Mouse (Mus musculus) natural killer cell, adult 2 months (primary cell): ENCODE results near the gene Olfr49.

ENCODE experiments used
- DNase-seq, 2 experiments: peaks; one replicate each; pipeline ENCODE4 v3.0.0; 2022; ENCODE audit warnings: low spot score in 2 of 2

Gene Olfr49

DNA sequence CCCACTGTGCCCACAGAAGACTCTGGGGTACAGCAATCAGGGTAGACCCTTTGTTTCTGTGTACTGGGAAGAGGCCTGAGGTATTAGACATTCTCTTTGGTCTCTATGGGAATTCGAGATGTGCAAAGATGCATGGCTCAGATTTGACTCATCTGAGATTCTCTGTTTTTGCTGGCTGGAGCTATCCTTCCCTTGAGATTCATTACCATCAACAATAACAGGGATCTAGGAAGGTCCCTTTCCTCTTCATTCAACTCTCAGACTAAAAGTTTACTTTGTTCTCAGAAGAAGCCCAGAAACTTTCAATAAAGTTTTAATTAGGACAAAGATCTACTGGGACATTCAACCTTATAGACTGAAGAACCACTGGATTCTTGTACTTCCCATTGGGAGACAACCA is at the start of gene Olfr49:
TSS of gene Olfr49 (minus strand) at position 101 of the 400 bp plus-strand sequence.
- no peak for DNase-seq

DNA sequence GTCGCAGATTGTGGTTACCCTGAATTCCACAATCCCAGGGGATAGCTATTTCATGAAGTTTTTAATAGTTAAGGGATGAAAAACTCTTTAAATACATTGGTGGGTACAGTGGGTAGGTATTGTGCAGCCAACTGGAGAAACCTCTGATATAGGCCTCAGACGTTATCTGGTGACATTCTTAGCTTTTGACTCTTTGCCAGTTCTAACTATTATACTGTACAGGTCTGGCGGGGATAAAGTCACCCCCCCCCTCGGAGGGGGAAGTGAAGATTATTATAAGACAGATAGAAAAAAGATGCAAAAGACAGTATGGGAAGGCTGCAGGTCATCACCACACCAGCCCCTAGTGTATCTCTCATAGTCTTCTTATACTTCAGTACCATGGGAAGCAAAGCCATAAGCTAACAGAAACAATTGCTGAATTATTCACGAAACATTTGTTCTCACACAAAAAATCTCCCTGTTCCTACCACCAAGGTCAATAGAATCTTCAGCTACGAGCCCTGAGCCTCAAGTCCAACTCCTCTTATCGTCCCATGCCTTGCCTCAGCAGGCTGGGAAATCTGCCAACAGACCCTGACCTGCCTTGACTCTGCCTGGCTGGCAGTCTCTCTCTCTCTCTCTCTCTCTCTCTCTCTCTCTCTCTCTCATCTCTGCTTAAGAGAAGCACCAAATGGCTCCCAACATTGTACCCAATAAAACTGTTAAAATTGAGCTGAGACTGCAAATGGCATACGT is 48.9 kb upstream of the Olfr49 start:
- no peak for DNase-seq

DNA sequence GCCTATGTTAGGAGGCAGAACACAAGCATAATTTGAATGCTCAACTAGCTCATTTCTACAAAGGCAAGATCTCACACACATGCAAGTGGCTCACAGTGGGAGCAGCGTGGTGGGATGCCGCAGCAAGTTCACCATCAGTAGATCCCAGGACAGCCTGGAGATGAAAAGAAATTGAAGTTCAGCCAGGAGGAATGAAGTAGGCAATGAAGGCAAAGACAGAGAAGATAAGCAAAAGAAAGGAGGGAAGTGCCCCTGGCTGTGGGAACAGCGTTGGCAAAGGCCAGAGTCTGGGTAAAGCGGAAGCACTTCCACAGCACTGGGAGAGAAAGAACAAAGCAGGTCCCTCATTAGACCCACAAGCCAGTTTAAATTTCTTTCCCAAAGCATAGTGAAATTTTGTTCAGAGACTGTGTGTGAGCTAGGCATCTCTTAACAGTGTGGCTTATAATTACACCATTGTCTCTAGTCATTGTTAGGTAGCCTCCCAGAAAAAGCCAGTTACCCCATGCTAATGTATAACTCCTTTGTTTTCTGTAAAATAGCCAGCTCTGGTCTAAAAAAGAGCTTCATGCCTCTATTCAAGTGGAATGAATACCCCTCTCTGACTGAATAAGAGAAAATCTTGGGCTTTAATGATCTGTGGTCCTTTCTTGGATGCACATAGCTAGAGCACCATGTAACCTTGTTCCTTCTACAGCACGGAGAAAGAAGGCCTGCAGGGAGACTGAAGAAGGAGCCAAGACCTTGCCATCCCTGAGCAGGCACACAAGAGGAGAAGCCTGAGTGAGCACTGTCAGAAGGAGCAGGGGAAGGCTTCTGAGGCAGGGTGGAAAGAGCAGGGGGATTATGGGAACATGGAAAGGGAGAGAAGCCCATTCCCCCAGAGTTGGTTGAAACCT is 47.7 kb upstream of the Olfr49 start:
- no peak for DNase-seq

DNA sequence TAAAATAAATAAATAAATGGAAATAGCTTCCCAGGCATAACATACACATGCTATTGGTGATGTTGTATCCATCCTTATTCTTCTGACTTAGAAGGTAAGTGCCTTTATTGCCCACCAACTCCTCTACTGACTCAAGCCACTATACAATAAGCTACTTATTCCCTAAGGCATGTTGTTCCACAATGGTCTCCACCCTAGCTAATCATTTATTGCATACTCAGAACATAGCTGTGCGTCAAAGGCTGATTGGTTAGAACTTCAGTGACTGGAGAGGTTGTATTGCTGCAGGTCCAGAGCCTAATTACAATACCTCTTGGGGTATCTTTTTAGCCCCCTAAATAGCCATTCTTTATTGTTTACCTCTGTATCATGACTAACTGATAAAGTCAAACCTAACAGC is 46.4 kb upstream of the Olfr49 start:
- DNase-seq: no peak

DNA sequence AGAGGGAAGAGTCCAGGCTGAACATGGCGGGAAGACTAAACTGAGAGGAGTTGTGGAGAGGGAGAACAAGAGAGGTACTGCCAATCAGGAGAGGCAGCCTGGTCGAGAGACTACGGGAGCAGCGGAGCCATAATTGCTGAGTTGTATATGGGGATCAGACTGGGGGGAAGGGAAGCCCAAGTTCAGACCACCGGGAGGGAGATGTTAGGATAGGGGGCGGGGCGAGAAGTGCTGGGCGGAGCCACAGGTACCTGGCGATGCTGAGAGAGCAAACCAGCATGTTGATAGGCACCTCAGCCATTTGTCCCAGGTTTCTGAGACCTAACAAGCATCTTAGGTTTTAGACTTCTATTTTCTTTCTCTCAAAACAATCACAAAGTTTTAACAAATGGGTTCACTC is 44.5 kb upstream of the Olfr49 start:
- DNase-seq: no peak

DNA sequence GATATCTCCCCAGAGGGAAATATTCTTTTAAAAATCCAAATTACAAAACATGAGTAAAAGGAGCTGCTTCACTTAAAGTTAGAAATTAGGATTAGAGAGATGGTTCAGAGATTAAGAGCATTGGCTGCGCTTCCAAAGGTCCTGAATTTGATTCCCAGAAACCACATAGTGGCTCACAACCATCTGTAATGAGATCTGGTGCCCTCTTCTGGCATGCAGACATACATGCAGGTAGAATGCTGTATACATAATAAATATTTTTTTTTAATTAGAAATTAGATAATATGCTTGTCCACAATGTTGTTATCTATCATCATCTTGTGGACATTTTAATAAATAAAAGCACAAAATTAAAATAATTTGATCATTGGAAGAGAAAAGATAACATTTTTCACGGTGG is 43.8 kb upstream of the Olfr49 start:
- no peak for DNase-seq

DNA sequence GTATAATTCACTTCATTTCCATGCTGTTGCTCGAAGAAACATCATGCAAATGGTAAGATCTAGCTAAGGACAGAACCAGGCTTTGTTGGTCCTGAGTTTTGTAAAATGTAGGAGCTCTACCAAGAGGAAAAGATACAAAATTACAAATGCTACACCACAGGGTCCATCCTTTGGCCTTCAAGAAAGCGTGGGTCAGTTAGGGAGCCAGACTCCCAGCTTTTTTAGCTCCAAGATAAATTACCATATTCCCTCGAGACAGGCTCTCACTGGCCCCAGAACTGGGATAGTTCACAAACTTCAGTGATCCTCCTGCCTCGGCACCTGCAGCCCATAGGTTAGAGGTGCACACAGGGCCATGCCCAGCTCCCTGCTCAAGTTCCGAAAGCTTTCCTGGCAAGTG is 39.7 kb upstream of the Olfr49 start:
- DNase-seq: no peak

DNA sequence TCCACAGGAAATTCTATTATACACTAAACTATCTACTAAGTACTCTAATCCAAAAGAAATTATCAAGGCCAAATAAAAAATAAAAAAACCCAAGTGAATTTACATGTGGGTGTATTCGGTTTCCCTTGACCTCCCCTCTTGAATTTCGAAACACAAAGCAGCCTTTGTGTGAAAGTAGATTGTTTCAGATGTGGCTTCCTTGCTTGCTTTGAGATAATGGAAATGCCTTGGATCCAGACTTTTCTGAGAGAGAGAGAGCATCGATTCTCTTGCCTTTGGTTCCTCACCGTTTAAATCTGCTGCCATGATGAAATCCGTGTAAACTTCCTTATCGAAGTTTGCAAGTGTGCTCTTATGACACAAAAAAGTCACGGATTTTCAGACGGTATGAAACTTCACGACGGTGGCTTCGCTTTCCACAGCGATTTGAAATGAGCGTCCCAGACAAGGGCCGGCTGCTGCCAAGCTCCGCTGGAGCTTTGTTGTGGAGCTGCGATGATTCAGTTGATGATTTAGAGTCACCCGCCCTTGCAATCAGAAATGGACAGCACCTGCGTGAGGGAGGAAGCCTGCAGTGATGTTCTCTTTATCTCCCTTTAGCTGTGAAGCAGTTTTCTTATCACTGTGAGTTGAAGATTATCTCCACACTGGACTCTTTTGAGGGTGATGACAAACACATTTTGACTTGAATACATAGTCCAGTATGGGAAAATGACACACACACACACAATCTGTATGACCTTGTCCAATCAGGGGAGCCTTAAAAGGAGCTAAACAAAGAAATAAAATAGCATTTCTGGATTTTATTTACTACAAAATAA is 37.0 kb upstream of the Olfr49 start:
- DNase-seq: no peak

DNA sequence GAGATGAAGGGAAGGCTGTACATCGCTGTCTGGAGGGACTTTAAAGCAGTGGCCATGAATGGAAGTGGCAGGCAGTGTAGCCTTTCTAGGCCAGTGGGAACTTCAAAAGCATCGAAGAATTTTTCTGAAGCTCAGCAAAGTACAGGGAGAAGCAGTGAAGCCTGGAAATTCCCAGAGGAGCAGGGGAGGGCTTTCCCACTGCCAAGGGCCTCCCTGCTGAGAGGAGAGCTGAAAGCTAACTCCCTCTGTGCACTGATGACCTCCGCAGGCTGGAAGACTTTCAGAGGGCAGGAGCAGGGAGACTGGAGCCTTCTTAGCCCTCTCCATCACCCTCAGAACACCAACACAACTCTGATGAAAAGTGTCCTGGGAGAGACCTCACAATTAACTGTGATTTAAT is 27.0 kb upstream of the Olfr49 start:
- DNase-seq: no peak

DNA sequence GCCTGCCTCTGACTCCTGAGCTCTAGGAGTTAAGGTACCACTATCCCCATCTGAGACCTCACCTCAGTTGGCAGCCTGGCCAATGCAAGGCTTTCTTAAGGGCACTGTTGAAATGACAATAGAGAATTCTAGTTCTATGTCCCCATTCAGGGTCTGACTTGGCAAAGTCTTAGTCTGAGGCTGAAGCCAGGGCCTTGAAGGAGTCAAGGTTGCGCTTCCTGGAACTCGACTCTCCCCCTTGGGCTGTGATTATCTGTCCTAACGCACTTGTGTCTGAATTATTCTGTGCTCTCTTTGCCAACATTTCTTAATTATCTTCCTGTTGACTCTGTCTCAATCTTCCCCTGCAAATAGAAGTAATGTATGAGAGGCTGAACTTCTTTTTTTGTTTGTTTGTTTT is 15.9 kb upstream of the Olfr49 start:
- DNase-seq: no peak

DNA sequence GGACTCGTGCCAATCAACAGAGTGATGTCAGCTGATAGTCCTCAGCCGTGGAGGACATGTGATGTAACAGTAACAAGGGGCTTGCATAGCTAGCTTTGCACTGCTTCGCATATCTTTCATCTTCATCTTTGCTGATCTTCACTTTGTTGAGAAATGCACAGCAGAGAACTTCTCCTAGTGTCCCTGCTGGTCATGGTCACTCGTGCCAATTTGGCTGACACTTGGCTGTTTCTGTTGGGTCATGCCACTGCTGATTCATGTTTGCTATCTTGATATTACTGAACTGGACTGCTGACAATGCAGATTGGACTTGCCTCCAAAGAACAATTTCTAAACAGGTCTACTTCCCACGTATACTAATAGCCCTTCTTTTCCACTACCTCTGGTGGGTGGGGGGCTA is 15.4 kb upstream of the Olfr49 start:
- no peak for DNase-seq

DNA sequence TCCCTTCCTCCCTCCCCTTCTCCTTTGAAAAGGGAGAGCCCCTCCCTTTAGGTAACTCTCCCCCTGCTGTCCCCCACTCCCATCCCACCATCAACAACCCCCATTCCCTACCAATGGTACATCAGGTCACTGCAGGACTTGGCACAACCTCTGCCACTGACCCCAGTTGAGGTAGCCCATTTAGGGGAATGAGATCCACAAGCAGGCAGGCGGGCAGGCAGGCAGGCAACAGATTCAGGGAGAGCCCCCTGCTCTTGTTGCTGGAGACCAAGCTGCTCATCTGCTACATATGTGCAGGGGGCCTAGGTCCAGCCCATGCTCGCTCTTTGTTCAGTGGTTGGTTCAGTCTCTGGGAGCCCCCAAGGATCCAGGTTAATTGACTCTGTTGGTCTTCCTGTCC is 8.3 kb downstream of the Olfr49 start:
- no peak for DNase-seq

DNA sequence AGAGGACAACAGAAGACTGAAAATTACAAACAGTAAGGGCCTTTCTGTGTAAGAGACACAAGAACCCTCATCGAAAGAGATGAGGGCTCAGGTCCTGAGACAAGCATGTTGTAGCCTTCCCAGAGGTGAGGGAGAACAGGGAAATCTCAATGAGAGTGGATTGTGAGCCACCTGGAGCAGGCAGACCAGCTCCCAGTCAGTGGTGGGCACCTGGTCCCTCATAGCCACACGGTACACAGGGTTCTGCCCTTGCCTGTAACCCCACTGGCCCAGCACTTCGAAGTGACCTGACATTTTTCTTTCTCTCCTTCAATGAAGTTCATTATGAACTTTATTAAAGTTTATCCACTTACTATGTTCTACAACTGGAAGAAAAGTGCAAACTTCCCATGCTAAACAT is 12.0 kb downstream of the Olfr49 start:
- DNase-seq: no peak

DNA sequence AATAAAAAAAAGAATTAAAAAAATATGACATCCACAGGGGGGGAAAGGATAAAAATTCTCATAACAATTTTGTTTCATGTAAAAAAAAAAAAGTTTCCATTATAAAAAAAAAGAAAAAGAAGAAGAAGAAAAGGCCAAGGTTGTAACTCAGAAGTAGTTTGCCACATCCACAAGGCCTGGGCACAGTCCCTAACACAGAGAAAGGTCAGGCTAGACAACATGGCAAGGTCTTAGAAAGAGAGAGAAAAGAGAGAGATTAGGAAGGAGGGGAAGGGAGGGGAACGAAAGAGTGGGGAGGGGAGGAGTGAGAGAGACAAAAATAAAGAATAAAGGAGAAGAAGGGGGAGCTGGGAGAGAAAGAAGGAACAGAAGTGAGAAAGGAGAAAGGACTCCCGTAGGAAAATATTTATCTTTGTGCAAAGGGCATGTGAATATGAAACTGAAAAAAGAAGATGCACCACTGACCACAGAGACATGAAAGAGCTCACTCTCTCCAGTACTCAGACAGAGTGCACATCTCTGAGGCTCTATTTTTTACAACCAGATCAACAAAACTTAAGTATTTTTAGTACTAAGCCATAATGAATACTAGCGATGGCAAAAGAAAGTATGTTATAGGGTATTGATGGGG is 12.6 kb downstream of the Olfr49 start:
- no peak for DNase-seq

DNA sequence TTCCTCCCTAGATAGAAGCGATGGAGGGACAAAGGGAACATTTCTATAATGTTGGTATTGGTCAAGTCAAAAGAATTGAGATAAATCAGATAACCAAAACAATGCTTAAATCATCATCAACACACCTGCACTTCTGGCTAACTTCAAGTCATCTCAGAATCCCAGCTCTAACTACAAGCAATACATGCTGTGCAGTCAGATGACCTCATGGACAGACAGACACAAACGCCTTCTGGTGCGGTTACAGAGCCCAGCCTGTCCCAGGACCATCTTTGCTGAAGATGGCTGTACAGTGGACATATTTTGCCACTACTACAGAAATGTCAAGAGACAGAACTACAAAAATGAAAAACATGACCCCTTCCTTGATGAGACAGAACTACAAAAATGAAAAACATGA is 14.3 kb downstream of the Olfr49 start:
- no peak for DNase-seq

DNA sequence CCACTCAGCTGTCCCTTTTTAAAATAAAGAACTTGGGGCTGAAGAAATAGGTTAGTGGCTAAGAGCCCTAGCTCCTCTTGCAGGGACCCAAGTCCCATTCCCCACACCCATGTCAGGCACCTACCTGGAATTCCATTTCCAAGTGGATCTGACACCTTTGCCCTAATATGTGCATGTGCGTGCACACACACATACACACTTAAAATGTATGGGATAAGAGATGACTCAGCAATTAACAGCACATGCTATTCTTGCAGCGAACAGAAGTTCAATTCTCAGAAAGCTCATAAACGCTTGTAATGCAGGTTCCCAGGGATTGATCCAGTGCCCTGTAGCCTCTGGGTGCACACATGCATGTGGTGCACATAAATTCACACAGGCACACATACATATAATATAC is 15.2 kb downstream of the Olfr49 start:
- no peak for DNase-seq

DNA sequence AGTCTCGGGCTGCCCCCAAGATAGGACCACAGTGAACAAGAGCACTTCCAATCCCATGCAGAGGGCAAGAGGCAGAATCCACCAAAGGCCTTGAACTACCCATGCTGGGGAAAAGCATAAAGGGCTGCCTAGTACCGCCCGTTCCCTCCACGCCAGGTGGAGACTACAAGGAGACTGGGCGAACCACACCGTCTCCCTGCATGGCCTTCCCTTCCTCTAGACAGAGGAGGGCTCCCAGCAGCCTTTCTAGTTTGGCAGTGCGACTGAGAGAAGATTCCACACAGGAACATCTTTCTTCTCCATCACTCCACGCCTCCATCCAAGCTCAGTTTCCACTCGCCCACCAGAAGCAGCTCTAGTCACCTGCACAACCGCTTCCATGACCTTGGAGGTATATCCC is 16.8 kb downstream of the Olfr49 start:
- DNase-seq: no peak

DNA sequence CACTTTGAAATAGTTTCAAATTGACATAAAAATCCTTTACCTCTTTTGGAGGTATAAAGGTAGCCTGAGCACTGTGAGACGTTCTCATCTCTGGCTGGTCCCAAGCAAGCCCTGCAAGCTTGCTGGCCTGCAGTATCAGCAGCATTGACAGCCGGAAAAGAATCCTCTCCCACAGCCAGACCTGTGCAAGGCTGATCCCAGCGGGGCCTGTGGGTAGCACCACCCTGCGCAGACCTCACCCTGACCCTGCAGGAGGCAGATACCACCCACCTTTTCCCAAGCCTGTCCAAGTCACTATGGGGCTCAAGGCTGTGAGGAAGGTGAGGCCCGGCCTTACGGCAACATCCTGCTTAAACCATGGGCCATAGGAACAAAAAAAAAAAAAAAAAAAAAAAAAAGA is 18.8 kb downstream of the Olfr49 start:
- DNase-seq: no peak

DNA sequence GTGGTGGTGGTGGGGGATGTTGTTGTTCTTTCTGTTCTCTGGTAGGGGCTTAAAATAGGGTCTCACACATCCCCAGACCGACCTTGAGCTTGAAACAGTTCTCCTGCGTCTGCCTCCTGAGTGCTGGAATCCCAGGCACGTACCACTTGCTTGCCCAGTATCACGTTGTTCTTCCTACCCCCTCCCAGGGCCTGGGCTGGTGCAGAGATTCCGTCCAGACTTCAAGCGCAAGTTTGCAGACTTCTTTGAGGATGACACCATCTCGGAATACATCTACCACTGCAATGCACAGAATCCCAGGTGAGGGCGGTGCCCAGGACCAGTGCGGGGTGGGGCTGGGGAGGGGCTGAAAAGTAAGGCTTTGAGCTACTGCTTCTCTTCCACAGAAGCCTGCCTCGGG is 19.6 kb downstream of the Olfr49 start:
- DNase-seq: no peak

DNA sequence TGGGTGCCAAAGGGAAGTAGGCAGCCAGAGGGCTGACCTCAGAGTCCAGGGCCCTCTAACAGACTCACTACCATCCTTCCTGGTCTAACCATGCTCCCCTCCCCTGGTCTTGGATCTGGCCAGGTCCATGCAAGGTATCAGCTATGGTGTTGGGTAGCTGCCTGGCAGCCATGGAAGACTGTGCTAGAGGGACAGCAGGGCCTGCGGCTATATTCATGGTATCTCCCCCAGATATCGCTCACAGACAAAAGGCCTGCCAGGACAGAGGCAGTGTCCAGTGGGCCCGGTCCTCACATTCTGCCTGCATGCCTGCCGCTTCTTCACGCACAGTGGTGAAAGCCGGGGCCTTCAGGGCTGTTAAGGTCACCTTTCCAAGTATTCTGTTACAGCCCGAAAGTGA is 20.5 kb downstream of the Olfr49 start:
- no peak for DNase-seq

DNA sequence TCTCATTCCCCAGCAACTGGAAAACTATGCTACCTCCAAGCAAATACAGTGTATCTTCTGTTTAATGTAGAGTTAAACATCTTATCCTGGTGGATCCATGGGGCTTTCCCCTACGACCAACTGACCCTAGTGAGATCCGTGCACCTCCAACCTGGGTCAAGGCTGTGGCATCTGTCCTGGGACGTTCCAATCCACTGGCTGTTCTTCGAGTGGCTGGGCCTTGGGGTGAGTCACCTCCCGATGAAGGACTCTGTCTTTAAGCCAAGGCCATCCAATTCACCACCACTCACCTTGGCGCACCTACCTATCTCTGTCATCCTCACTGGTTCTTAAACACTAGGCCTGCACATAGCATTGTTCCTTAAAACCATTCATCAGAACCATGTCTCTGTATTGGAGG is 21.6 kb downstream of the Olfr49 start:
- no peak for DNase-seq

DNA sequence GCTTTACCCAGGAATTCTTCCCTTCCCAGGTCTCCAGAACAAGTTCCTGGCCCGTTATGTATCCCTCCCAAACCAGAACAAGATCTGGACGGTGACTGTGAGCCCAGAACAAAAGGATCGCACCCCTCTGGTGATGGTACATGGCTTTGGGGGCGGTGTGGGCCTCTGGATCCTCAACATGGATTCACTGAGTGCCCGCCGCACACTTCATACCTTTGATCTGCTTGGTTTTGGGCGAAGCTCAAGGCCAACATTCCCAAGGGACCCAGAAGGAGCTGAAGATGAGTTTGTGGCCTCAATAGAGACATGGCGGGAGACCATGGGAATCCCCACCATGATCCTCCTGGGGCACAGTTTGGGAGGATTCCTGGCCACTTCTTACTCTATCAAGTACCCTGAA is 22.1 kb downstream of the Olfr49 start:
- no peak for DNase-seq
